Mouse (Mus musculus): ENCODE measurements around the gene Ccdc183. TPM values are rescaled to one million over a fixed set of nuclear protein-coding genes. Genes with fewer than 3 reads are reported as not detected.

Ccdc183 gene
- polyA plus RNA-seq, 1 experiment from 2014 or later: 0.32 TPM

- no peak for ATAC-seq (replicated peaks; ENCODE audit: low FRiP score, low read depth)
- H3K9ac ChIP-seq (ENCODE audit: low read depth, low read length): no peak overlapping the region
- no peaks in the 10 kb centered on the region for H3K9me3 ChIP-seq (replicated peaks; ENCODE audit: low read length)
- H3K4me1 ChIP-seq (replicated peaks; ENCODE audit: insufficient read depth, low read length): no peaks in the 10 kb centered on the region
- H3K4me3 ChIP-seq (replicated peaks; ENCODE audit: low read depth, low read length): no peak overlapping the region
- no peak overlapping the region for H3K4me2 ChIP-seq (ENCODE audit: low read length)
- no peaks in the 10 kb centered on the region for H3K27me3 ChIP-seq (ENCODE audit: insufficient read depth, low read length)
- peaks cover 71% of the 10 kb centered on the region for H3K36me3 ChIP-seq (ENCODE audit: insufficient read depth, low read length)
- DNase-seq (ENCODE audit: low spot score): no peak
- TF ChIP-seq CTCF (IDR thresholded peaks at IDR 0.05; ENCODE audit: low read depth): no peak
- WGBS: 96% methylated on average over 1 of the region's 1 CpGs
- H3K27ac ChIP-seq: no peak overlapping the region
Observed at GRCm38 (mm10) chr2:25598749-25599148, 18.7 kb downstream of the Ccdc183 start.

GRCm38 (mm10) chr2:25596765-25597510 lies 20.5 kb downstream of the Ccdc183 start:
- DNase-seq (ENCODE audit: low spot score) (no peak), ATAC-seq (replicated peaks; ENCODE audit: low FRiP score, low read depth) (no peak)
- WGBS: 88% methylated on average over 5 of the region's 5 CpGs
- Histone ChIP-seq H3K27ac (no peak overlapping the region), H3K36me3 (ENCODE audit: insufficient read depth, low read length) (peaks cover 85% of the 10 kb centered on the region), H3K27me3 (ENCODE audit: insufficient read depth, low read length) (no peaks in the 10 kb centered on the region), H3K9ac (ENCODE audit: low read depth, low read length) (no peak overlapping the region), H3K9me3 (replicated peaks; ENCODE audit: low read length) (no peaks in the 10 kb centered on the region), H3K4me2 (ENCODE audit: low read length) (no peak overlapping the region), H3K4me3 (replicated peaks; ENCODE audit: low read depth, low read length) (no peak overlapping the region), H3K4me1 (replicated peaks; ENCODE audit: insufficient read depth, low read length) (no peaks in the 10 kb centered on the region)
- TF ChIP-seq CTCF (IDR thresholded peaks at IDR 0.05; ENCODE audit: low read depth): no peak

GRCm38 (mm10) chr2:25591863-25592262 lies 25.6 kb downstream of the Ccdc183 start:
- no peak; the same call in 1 of the 2 replicates for ATAC-seq (replicated peaks; ENCODE audit: low FRiP score, low read depth)
- Histone ChIP-seq H3K27me3 (ENCODE audit: insufficient read depth, low read length) (no peaks in the 10 kb centered on the region), H3K36me3 (ENCODE audit: insufficient read depth, low read length) (peaks cover 65% of the 10 kb centered on the region), H3K9ac (ENCODE audit: low read depth, low read length) (no peak overlapping the region), H3K4me1 (replicated peaks; ENCODE audit: insufficient read depth, low read length) (no peaks in the 10 kb centered on the region), H3K4me2 (ENCODE audit: low read length) (no peak overlapping the region), H3K4me3 (replicated peaks; ENCODE audit: low read depth, low read length) (no peak overlapping the region), H3K27ac (no peak overlapping the region), H3K9me3 (replicated peaks; ENCODE audit: low read length) (no peaks in the 10 kb centered on the region)
- peak; percentile 66 for TF ChIP-seq CTCF (IDR thresholded peaks at IDR 0.05; ENCODE audit: low read depth)
- 77% methylated on average over 2 of the region's 2 CpGs for WGBS
- no peak for DNase-seq (ENCODE audit: low spot score)

- Histone ChIP-seq H3K4me1 (replicated peaks; ENCODE audit: insufficient read depth, low read length) (no peaks in the 10 kb centered on the region), H3K4me2 (ENCODE audit: low read length) (no peak overlapping the region), H3K9ac (ENCODE audit: low read depth, low read length) (no peak overlapping the region), H3K27me3 (ENCODE audit: insufficient read depth, low read length) (no peaks in the 10 kb centered on the region), H3K9me3 (replicated peaks; ENCODE audit: low read length) (no peaks in the 10 kb centered on the region), H3K27ac (no peak overlapping the region), H3K4me3 (replicated peaks; ENCODE audit: low read depth, low read length) (no peak overlapping the region), H3K36me3 (ENCODE audit: insufficient read depth, low read length) (peaks cover 56% of the 10 kb centered on the region)
- TF ChIP-seq CTCF (IDR thresholded peaks at IDR 0.05; ENCODE audit: low read depth): no peak
- DNase-seq (ENCODE audit: low spot score) (no peak), ATAC-seq (replicated peaks; ENCODE audit: low FRiP score, low read depth) (no peak)
- WGBS: 95% methylated on average over 8 of the region's 8 CpGs
Observed at GRCm38 (mm10) chr2:25588227-25588907, 29.1 kb downstream of the Ccdc183 start.

GRCm38 (mm10) chr2:25587290-25587689 lies 30.2 kb downstream of the Ccdc183 start:
- no peaks in the 10 kb centered on the region for H3K4me1 ChIP-seq (replicated peaks; ENCODE audit: insufficient read depth, low read length)
- H3K4me3 ChIP-seq (replicated peaks; ENCODE audit: low read depth, low read length): no peak overlapping the region
- DNase-seq (ENCODE audit: low spot score) (no peak), ATAC-seq (replicated peaks; ENCODE audit: low FRiP score, low read depth) (no peak)
- H3K4me2 ChIP-seq (ENCODE audit: low read length): no peak overlapping the region
- no peaks in the 10 kb centered on the region for H3K27me3 ChIP-seq (ENCODE audit: insufficient read depth, low read length)
- no peak overlapping the region for H3K9ac ChIP-seq (ENCODE audit: low read depth, low read length)
- 87% methylated on average over 8 of the region's 8 CpGs for WGBS
- no peak overlapping the region for H3K27ac ChIP-seq
- no peak for TF ChIP-seq CTCF (IDR thresholded peaks at IDR 0.05; ENCODE audit: low read depth)
- H3K9me3 ChIP-seq (replicated peaks; ENCODE audit: low read length): no peaks in the 10 kb centered on the region
- H3K36me3 ChIP-seq (ENCODE audit: insufficient read depth, low read length): peaks cover 48% of the 10 kb centered on the region

- 76% methylated on average over 3 of the region's 3 CpGs for WGBS
- H3K9ac ChIP-seq (ENCODE audit: low read depth, low read length): no peak overlapping the region
- peaks cover 42% of the 10 kb centered on the region for H3K36me3 ChIP-seq (ENCODE audit: insufficient read depth, low read length)
- no peak for TF ChIP-seq CTCF (IDR thresholded peaks at IDR 0.05; ENCODE audit: low read depth)
- peaks cover 11% of the 10 kb centered on the region for H3K4me1 ChIP-seq (replicated peaks; ENCODE audit: insufficient read depth, low read length)
- no peaks in the 10 kb centered on the region for H3K9me3 ChIP-seq (replicated peaks; ENCODE audit: low read length)
- peaks cover 6% of the 10 kb centered on the region; the same call in 1 of the 2 replicates for H3K27me3 ChIP-seq (ENCODE audit: insufficient read depth, low read length)
- no peak overlapping the region for H3K4me2 ChIP-seq (ENCODE audit: low read length)
- no peak overlapping the region for H3K4me3 ChIP-seq (replicated peaks; ENCODE audit: low read depth, low read length)
- no peak overlapping the region for H3K27ac ChIP-seq
- DNase-seq (ENCODE audit: low spot score) (no peak), ATAC-seq (replicated peaks; ENCODE audit: low FRiP score, low read depth) (no peak)
Observed at GRCm38 (mm10) chr2:25585601-25586000, 31.9 kb downstream of the Ccdc183 start.

All from kidney, postnatal 0 days (tissue).